Mouse (Mus musculus) cortical plate, adult 2 months (tissue): ENCODE results near the gene Gm21680.
"Not testable (repeated sequence)": the region's sequence is repeated elsewhere in the genome, so short reads cannot be mapped to it uniquely, and the experiment has no call there.

Experiments
- CTCF ChIP-seq: fragments of 200-500 bp; IDR thresholded peaks from 2 replicates; pipeline ENCODE4 v1.5.1; 2011; ENCODE audit warnings: mild to moderate bottlenecking, control low read depth, low read length; ENCODE audit not compliant: insufficient read depth; ENCODE audit errors: extremely low read depth
- POLR2A ChIP-seq: fragments of 200-500 bp; IDR thresholded peaks from 2 replicates; pipeline ENCODE4 v1.6.1; 2011; ENCODE audit warnings: mild to moderate bottlenecking, low read length, control low read depth; ENCODE audit not compliant: insufficient read depth; ENCODE audit errors: extremely low read depth

DNA sequence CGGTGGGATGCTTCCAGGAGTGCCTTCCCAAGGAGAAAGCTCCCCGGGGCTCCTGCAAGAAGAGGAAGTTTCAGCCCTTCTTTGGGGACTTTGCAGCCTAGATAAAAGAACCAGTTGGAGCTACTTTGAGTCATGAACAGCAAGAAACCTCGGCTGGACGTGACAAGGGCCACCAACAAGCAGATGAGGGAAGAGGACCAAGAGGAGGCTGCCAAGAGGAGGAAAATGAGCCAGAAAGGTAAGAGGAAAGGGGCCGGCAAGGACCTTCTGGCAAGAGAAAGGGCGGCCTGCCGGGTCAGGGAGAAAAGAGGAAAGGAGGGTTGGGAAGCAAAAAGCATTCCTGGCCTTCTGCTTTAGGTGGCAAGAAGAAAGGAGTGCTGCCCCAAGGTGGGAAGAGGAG is 35.2 kb upstream of the Gm21680 start:
- not testable (repeated sequence) for TF ChIP-seq CTCF, POLR2A
